10 mouse cellular contexts compared by ENCODE assay signal in genomic region chr14:31790797-31791196, GRCm38 (mm10). TPM values are rescaled to one million over a fixed set of nuclear protein-coding genes. Genes with fewer than 3 reads are reported as not detected.
DNase-seq lines count a peak whose midpoint lies in the region; ATAC-seq and TF ChIP-seq lines count a peak whose summit lies in the region.
"Had no signal": no experiment of that assay in that cellular context is flagged by ENCODE, and none has a peak within 500 bp of the region (broad histone marks: within the 10 kb centered on the region; RNA-seq: fewer than 3 reads in every experiment).

No protein-coding gene starts in this region.

- H3K27me3 ChIP-seq in embryonic facial prominence, embryonic 11.5 days (ENCODE audit: control insufficient read depth, insufficient read depth, low read length): no peaks in the 10 kb centered on the region
- no peaks in the 10 kb centered on the region for H3K27me3 ChIP-seq in embryonic facial prominence, embryonic 10.5 days (replicated peaks; ENCODE audit: low read depth, poor library complexity, severe bottlenecking)
- H3K27me3 ChIP-seq in liver, embryonic 14.5 days (ENCODE audit: control insufficient read depth, insufficient read depth, low read length): no peaks in the 10 kb centered on the region
- no peaks in the 10 kb centered on the region for H3K27me3 ChIP-seq in liver, embryonic 12.5 days (replicated peaks)
- no peaks in the 10 kb centered on the region for H3K27me3 ChIP-seq in midbrain, embryonic 13.5 days
- H3K27me3 ChIP-seq: neural tube, embryonic 13.5 days had no signal

- no peaks in the 10 kb centered on the region for H3K36me3 ChIP-seq in embryonic facial prominence, embryonic 11.5 days (replicated peaks; ENCODE audit: control insufficient read depth, insufficient read depth, low read depth, low read length)
- H3K36me3 ChIP-seq in embryonic facial prominence, embryonic 10.5 days (replicated peaks): no peaks in the 10 kb centered on the region
- no peaks in the 10 kb centered on the region for H3K36me3 ChIP-seq in liver, embryonic 14.5 days (replicated peaks; ENCODE audit: control insufficient read depth, insufficient read depth, low read depth)
- H3K36me3 ChIP-seq in liver, embryonic 12.5 days: no peaks in the 10 kb centered on the region
- no peaks in the 10 kb centered on the region for H3K36me3 ChIP-seq in midbrain, embryonic 13.5 days
- H3K36me3 ChIP-seq: neural tube, embryonic 13.5 days had no signal

- TF ChIP-seq CTCF in liver, embryonic 14.5 days (IDR thresholded peaks at IDR 0.05; ENCODE audit: low read depth): peak; percentile 50; the same call in 1 of the 2 replicates

- H3K27ac ChIP-seq in embryonic facial prominence, embryonic 11.5 days (replicated peaks; ENCODE audit: low read depth, low read length): no peak overlapping the region
- no peak overlapping the region for H3K27ac ChIP-seq in embryonic facial prominence, embryonic 10.5 days (replicated peaks)
- H3K27ac ChIP-seq in liver, embryonic 14.5 days: no peak overlapping the region
- no peak overlapping the region for H3K27ac ChIP-seq in liver, embryonic 12.5 days
- no peak overlapping the region for H3K27ac ChIP-seq in midbrain, embryonic 13.5 days
- H3K27ac ChIP-seq: neural tube, embryonic 13.5 days had no signal

- H3K4me2 ChIP-seq in embryonic facial prominence, embryonic 11.5 days (ENCODE audit: low read depth, low read length): no peak overlapping the region
- H3K4me2 ChIP-seq in liver, embryonic 14.5 days (ENCODE audit: low read depth): no peak overlapping the region
- no peak overlapping the region for H3K4me2 ChIP-seq in liver, embryonic 12.5 days
- H3K4me2 ChIP-seq in midbrain, embryonic 13.5 days (replicated peaks): no peak overlapping the region
- H3K4me2 ChIP-seq: neural tube, embryonic 13.5 days had no signal

- H3K9ac ChIP-seq in embryonic facial prominence, embryonic 11.5 days (replicated peaks; ENCODE audit: low read length): no peak overlapping the region
- no peak overlapping the region for H3K9ac ChIP-seq in liver, embryonic 14.5 days (replicated peaks)
- H3K9ac ChIP-seq in liver, embryonic 12.5 days: no peak overlapping the region
- H3K9ac ChIP-seq in midbrain, embryonic 13.5 days (replicated peaks): no peak overlapping the region
- H3K9ac ChIP-seq: neural tube, embryonic 13.5 days had no signal

- TF ChIP-seq EP300 in liver, embryonic 14.5 days (IDR thresholded peaks at IDR 0.05; ENCODE audit: low read depth): no peak

- H3K9me3 ChIP-seq in embryonic facial prominence, embryonic 11.5 days (replicated peaks; ENCODE audit: control insufficient read depth, low read length): no peaks in the 10 kb centered on the region
- H3K9me3 ChIP-seq in embryonic facial prominence, embryonic 10.5 days: no peaks in the 10 kb centered on the region
- no peaks in the 10 kb centered on the region for H3K9me3 ChIP-seq in liver, embryonic 14.5 days (ENCODE audit: control insufficient read depth, low read length)
- H3K9me3 ChIP-seq in liver, embryonic 12.5 days (replicated peaks): no peaks in the 10 kb centered on the region
- no peaks in the 10 kb centered on the region for H3K9me3 ChIP-seq in midbrain, embryonic 13.5 days
- H3K9me3 ChIP-seq: neural tube, embryonic 13.5 days had no signal

- no peaks in the 10 kb centered on the region for H3K4me1 ChIP-seq in embryonic facial prominence, embryonic 11.5 days (ENCODE audit: control insufficient read depth, insufficient read depth, low read length)
- peaks cover 5% of the 10 kb centered on the region for H3K4me1 ChIP-seq in embryonic facial prominence, embryonic 10.5 days
- H3K4me1 ChIP-seq in liver, embryonic 14.5 days (replicated peaks; ENCODE audit: control insufficient read depth in 2 of 2, insufficient read depth in 2 of 2, low read length in 1 of 2): 0 out of 4 replicates have a peak, but pooled peaks cover under 1 to 1% of the 10 kb centered on the region in 2 experiments
- peaks cover 25% of the 10 kb centered on the region for H3K4me1 ChIP-seq in liver, embryonic 12.5 days
- H3K4me1 ChIP-seq in midbrain, embryonic 13.5 days (replicated peaks): peaks cover 14% of the 10 kb centered on the region

- no peak overlapping the region for H3K4me3 ChIP-seq in embryonic facial prominence, embryonic 11.5 days (ENCODE audit: low read depth, low read length)
- H3K4me3 ChIP-seq in embryonic facial prominence, embryonic 10.5 days: no peak overlapping the region
- no peak overlapping the region for H3K4me3 ChIP-seq in liver, embryonic 14.5 days (ENCODE audit: insufficient read depth in 1 of 2, low read depth in 2 of 2, low read length in 2 of 2)
- no peak overlapping the region for H3K4me3 ChIP-seq in liver, embryonic 12.5 days
- H3K4me3 ChIP-seq in midbrain, embryonic 13.5 days (replicated peaks): no peak overlapping the region
- H3K4me3 ChIP-seq: erythroblast, embryonic 14.5 days; neural tube, embryonic 13.5 days had no signal

- WGBS in embryonic facial prominence, embryonic 11.5 days: 73% methylated on average over 1 of the region's 1 CpGs
- WGBS in embryonic facial prominence, embryonic 10.5 days: 73% methylated on average over 1 of the region's 1 CpGs
- 30% methylated on average over 1 of the region's 1 CpGs for WGBS in liver, embryonic 14.5 days (ENCODE audit: insufficient replicate concordance)
- WGBS in liver, embryonic 12.5 days (ENCODE audit: insufficient replicate concordance): 45% methylated on average over 1 of the region's 1 CpGs
- 65% methylated on average over 1 of the region's 1 CpGs for WGBS in midbrain, embryonic 13.5 days

- peak; percentile 73 for DNase-seq in embryonic facial prominence, embryonic 11.5 days (ENCODE audit: low spot score)
- no peak for DNase-seq in embryonic facial prominence, embryonic 10.5 days (ENCODE audit: low spot score)
- no peak for DNase-seq in liver, embryonic 14.5 days (ENCODE audit: low read depth in 3 of 3, low spot score in 3 of 3)
- DNase-seq in c-Kit-positive CD71-negative TER-119-negative erythroid progenitor cells, embryonic 14.5 days (ENCODE audit: low read depth): peak; percentile 43
- no peak for DNase-seq in gastrocnemius, postnatal 25 days

- no peak for ATAC-seq in embryonic facial prominence, embryonic 11.5 days (replicated peaks; ENCODE audit: insufficient number of reproducible peaks, low FRiP score, low TSS enrichment, low read depth)
- no peak for ATAC-seq in liver, embryonic 14.5 days (ENCODE audit: insufficient read depth)
- no peak for ATAC-seq in liver, embryonic 12.5 days
- ATAC-seq in megakaryocyte progenitor cell, adult 5-6 weeks (replicated peaks; ENCODE audit: poor library complexity): peak; percentile 54; the same call in 1 of the 2 replicates
- ATAC-seq in midbrain, embryonic 13.5 days: no peak

RNA-seq across cellular contexts. Expression of gene Ankrd28, which starts 39.7 kb away (rescaled TPM):
- polyA plus RNA-seq in embryonic facial prominence, embryonic 11.5 days (2014; fragmentation: Nextera tagmentation; extraction: Ambion mirVana): 9.6 and 10.0 TPM in 2 replicates
- polyA plus RNA-seq in embryonic facial prominence, embryonic 10.5 days (2016; fragmentation: Nextera tagmentation; extraction: Ambion mirVana): 9.5 and 10.7 TPM in 2 replicates
- polyA plus RNA-seq in liver, embryonic 14.5 days (2012; rRNA removed): 3.4 and 4.8 TPM in 2 replicates
- polyA plus RNA-seq in liver, embryonic 14.5 days (2014; fragmentation: Nextera tagmentation; extraction: Ambion mirVana): 3.1 and 3.8 TPM in 2 replicates
- polyA plus RNA-seq in liver, embryonic 12.5 days (2016; fragmentation: Nextera tagmentation; extraction: Ambion mirVana): 6.2 and 6.6 TPM in 2 replicates
- total RNA-seq in megakaryocyte progenitor cell, adult 5-6 weeks (2015): 131 and 140 TPM in 2 replicates
- total RNA-seq in megakaryocyte progenitor cell, adult 5-6 weeks (2017): 186 and 238 TPM in 2 replicates
- 10 to 100 TPM; 34.6 to 41.3 TPM for total RNA-seq in gastrocnemius, postnatal 25 days (2021)
- polyA plus RNA-seq in midbrain, embryonic 13.5 days (2015; fragmentation: Nextera tagmentation; extraction: Ambion mirVana): 9.9 and 11.1 TPM in 2 replicates

Comparison
In these comparisons a context has a peak if more than half of its experiments do, and no peak if none do; other contexts are left out.
1. DNase-seq: peak in embryonic facial prominence, embryonic 11.5 days (single experiment) and c-Kit-positive CD71-negative TER-119-negative erythroid progenitor cells, embryonic 14.5 days (single experiment); none in embryonic facial prominence, embryonic 10.5 days (single experiment), liver, embryonic 14.5 days (0 of 3) and gastrocnemius, postnatal 25 days (single experiment).